Mouse (Mus musculus): ENCODE results near the gene Defb6.

GRCm38 (mm10) chr8:19258136-19258535, 32.9 kb downstream of the Defb6 start:
- TF ChIP-seq HCFC1 (IDR thresholded peaks at IDR 0.05; ENCODE audit: borderline replicate concordance, insufficient read depth, low read length) (no peak), ZNF384 (IDR thresholded peaks at IDR 0.05; ENCODE audit: low read depth, low read length) (no peak), ZC3H11A (IDR thresholded peaks at IDR 0.05; ENCODE audit: borderline replicate concordance, low read depth, low read length) (no peak)
